Mouse (Mus musculus) intestine, postnatal 0 days (tissue): ENCODE data around the gene Fggy. TPM values are rescaled to one million over a fixed set of nuclear protein-coding genes. Genes with fewer than 3 reads are reported as not detected.

Experiments
- ATAC-seq: fragments of 200-750 bp; cut with Nextera tagmentation; 2 replicates; pipeline ENCODE4 v1.8.0; 2017; ENCODE audit warnings: mild to moderate bottlenecking, moderate TSS enrichment, moderate library complexity
- H3K27ac ChIP-seq: fragments of 300-500 bp; sonication (generic); 2 replicates; pipeline ENCODE4 v1.5.1; 2014; ENCODE audit warnings: mild to moderate bottlenecking, low read depth, low read length, moderate library complexity
- H3K27me3 ChIP-seq: fragments of 300-500 bp; sonication (generic); replicated peaks from 2 replicates; pipeline ENCODE4 v1.6.1; 2014; ENCODE audit warnings: low read length, mixed read lengths; ENCODE audit not compliant: control insufficient read depth, insufficient read depth
- H3K36me3 ChIP-seq: fragments of 300-500 bp; sonication (generic); 2 replicates; pipeline ENCODE4 v1.6.1; 2014; ENCODE audit warnings: mild to moderate bottlenecking, moderate library complexity; ENCODE audit not compliant: control insufficient read depth, insufficient read depth
- H3K4me1 ChIP-seq: fragments of 300-500 bp; sonication (generic); replicated peaks from 2 replicates; pipeline ENCODE4 v1.6.1; 2014; ENCODE audit warnings: antibody characterized with exemption, low read length, mixed read lengths; ENCODE audit not compliant: control insufficient read depth, insufficient read depth
- H3K4me2 ChIP-seq: fragments of 300-500 bp; sonication (generic); replicated peaks from 2 replicates; pipeline ENCODE4 v1.6.1; 2014; ENCODE audit warnings: low read depth, mild to moderate bottlenecking, moderate library complexity
- H3K4me3 ChIP-seq: fragments of 300-500 bp; sonication (generic); 2 replicates; pipeline ENCODE4 v1.5.1; 2014; ENCODE audit warnings: low read depth, low read length
- H3K9ac ChIP-seq: fragments of 300-500 bp; sonication (generic); 2 replicates; pipeline ENCODE4 v1.6.1; 2014; ENCODE audit warnings: mild to moderate bottlenecking, low read depth, low read length
- H3K9me3 ChIP-seq: fragments of 300-500 bp; sonication (generic); 2 replicates; pipeline ENCODE4 v1.6.1; 2016; ENCODE audit warnings: mixed run types; ENCODE audit not compliant: control insufficient read depth
- CTCF ChIP-seq: sonication (generic); IDR thresholded peaks from 2 replicates; pipeline ENCODE4 v1.5.1; 2016; ENCODE audit warnings: low read depth, mild to moderate bottlenecking, control low read depth, antibody characterized with exemption, moderate library complexity
- WGBS: fragments of 180-500 bp; shearing (Covaris S2); extraction: QIAGEN DNeasy Blood & Tissue Kit; methylation state at CpG from one replicate; pipeline ENCODE4 v1.1.7; 2014; 5-methylcytosine and 5-hydroxymethylcytosine counted together
- polyA plus RNA-seq: library from polyadenylated mRNA; unstranded; fragments of >200 nt; fragmentation: Nextera tagmentation; extraction: Ambion mirVana; gene quantifications from 2 replicates; pipeline ENCODE4 v1.2.1, GENCODE M21; 2015

The Fggy gene
- polyA plus RNA-seq, 1 experiment from 2014 or later: 9.9 TPM

DNA sequence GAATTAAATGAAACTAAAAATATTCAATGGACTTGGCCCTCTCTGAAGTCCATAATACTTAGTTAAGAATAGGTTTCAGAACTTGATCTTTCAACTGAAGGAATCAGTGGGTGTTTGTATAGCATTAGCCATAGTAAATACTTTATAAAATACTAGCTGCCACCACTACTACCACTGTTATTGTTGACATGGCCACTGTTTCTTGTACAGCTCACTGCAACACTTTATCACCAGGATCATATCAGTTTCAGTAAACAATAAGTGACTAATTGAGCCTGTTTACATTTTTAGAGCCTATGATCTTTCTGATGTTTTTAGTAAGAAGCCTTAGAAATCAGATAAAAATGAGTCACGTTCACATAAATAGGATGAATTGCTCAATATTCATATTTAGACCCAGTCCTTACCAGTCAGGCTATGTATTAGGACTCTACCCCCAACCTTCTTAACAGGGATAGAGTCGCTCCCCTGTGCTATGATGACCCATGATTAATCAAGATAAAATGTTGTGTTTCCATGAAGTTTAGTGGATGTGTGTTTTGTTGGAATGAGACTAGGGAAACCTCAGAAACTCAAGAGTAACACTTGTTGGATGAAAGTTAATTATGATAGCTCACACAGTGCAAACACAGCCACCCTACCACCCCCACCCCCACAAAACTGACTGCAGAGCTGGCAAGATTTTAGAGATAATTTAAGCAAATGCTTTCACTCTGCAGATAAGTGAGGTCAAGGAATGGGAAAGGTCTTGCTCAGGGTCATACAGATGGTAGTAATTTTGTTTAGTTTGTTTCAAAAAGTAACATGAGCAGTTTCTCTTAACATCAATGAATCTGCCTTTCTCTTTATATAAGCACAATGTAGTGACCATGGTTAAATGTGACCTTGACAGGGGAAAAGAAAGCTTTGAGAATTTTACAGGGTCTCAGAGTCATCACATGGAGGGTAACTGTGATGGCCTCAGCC, 352.7 kb downstream of the Fggy start:
- Histone ChIP-seq H3K4me1 (no peaks in the 10 kb centered on the region), H3K9ac (no peak overlapping the region), H3K9me3 (no peaks in the 10 kb centered on the region), H3K36me3 (no peaks in the 10 kb centered on the region), H3K4me3 (no peak overlapping the region), H3K27me3 (no peaks in the 10 kb centered on the region), H3K4me2 (no peak overlapping the region), H3K27ac (no peak overlapping the region)
- no peak for TF ChIP-seq CTCF
- ATAC-seq: no peak
- 55% methylated on average over 2 of the region's 2 CpGs for WGBS

- WGBS: 84% methylated on average over 1 of the region's 1 CpGs
- Histone ChIP-seq H3K4me3 (no peak overlapping the region), H3K27ac (no peak overlapping the region), H3K4me1 (no peaks in the 10 kb centered on the region), H3K27me3 (no peaks in the 10 kb centered on the region), H3K9ac (no peak overlapping the region), H3K9me3 (no peaks in the 10 kb centered on the region), H3K4me2 (no peak overlapping the region), H3K36me3 (no peaks in the 10 kb centered on the region)
- ATAC-seq: no peak
- TF ChIP-seq CTCF: no peak
These were observed 355.7 kb downstream of the Fggy start for GRCm38 (mm10) chr4:95913026-95913425.

DNA sequence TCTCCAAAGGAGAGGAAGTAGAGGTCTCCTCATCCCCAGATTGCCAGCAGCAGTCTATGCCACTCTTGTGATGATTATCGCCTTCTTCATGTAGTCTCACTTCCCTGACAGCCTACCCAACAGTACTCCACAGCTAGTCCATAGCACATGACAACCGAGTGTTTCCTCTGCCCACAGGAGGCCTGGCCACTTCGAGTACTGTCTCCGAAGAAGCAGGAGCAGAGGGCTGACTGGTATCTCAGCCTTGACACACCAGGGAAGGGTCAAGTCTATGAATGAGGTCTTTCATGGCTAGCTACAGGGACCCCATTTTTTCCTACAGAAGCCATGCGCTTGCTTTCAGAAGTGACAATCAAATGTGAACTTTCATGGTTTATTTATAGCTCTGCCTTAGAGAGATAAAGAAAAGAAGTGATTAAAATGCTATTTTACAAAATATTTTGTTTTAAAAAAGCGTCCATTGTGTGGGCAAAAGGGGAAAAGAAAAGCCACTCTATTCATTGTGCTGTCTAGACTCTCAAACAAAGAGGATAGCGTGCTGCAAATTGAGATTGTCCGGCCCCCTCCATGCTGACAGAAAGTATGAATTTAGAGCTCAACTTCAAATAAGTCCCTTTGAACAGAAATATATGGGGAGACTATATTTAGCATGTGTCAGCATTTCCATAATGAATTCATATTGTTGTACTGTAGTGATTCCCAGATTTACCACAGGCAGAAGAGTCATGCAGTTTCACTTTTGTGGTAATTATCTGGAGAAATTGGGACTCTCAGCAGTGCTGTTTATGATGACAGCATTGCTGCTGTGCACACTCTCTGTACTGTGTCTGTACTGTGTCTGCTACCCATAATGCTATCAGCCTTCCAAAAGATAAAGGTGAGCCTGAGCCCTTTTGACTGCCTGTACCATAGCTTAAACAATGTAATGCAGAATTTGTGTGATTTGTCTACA, 358.6 kb downstream of the Fggy start:
- Histone ChIP-seq H3K4me2 (no peak overlapping the region), H3K36me3 (no peaks in the 10 kb centered on the region), H3K9me3 (no peaks in the 10 kb centered on the region), H3K9ac (no peak overlapping the region), H3K4me3 (no peak overlapping the region), H3K27me3 (no peaks in the 10 kb centered on the region), H3K27ac (no peak overlapping the region), H3K4me1 (no peaks in the 10 kb centered on the region)
- no peak for ATAC-seq
- 82% methylated on average over 8 of the region's 8 CpGs for WGBS
- TF ChIP-seq CTCF: no peak

DNA sequence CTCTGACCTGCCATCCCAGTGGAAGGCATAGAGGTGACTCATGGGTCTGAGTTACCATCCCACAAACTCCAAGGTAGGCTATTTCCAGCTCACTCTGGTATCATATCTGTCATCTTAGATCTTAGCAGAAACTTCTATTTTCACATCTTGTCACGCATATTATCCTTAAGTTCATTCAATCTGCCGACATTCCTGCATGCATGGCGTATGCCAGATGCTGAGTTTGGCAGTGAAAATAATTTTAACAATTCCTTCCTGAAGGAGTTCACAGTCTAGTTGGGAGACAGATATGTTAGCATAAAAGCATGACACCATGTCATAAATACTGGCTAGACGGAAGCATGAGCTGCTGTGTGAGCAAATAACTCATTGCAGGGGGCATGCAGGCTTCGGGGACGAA, 360.4 kb downstream of the Fggy start:
- Histone ChIP-seq H3K27ac (no peak overlapping the region), H3K9me3 (no peaks in the 10 kb centered on the region), H3K27me3 (no peaks in the 10 kb centered on the region), H3K4me3 (no peak overlapping the region), H3K9ac (no peak overlapping the region), H3K4me1 (no peaks in the 10 kb centered on the region), H3K36me3 (no peaks in the 10 kb centered on the region), H3K4me2 (no peak overlapping the region)
- WGBS: 64% methylated on average over 6 of the region's 6 CpGs
- no peak for TF ChIP-seq CTCF
- ATAC-seq: no peak

GRCm38 (mm10) chr4:95920448-95920847, 363.1 kb downstream of the Fggy start:
- H3K9ac ChIP-seq: no peak overlapping the region
- no peak overlapping the region for H3K27ac ChIP-seq
- H3K4me2 ChIP-seq: no peak overlapping the region
- no peak for ATAC-seq
- H3K4me1 ChIP-seq: no peaks in the 10 kb centered on the region
- WGBS: 61% methylated on average over 4 of the region's 4 CpGs
- no peak overlapping the region for H3K4me3 ChIP-seq
- no peak for TF ChIP-seq CTCF
- no peaks in the 10 kb centered on the region for H3K27me3 ChIP-seq
- H3K9me3 ChIP-seq: no peaks in the 10 kb centered on the region
- H3K36me3 ChIP-seq: no peaks in the 10 kb centered on the region
